Mouse (Mus musculus) ES-Bruce4 (cell line): ENCODE results near the gene Itgav.

Source experiments
- CTCF ChIP-seq: IDR thresholded peaks from one replicate; pipeline ENCODE4 v1.8.1; 2011; ENCODE audit warnings: low read depth, low read length
- EP300 ChIP-seq: IDR thresholded peaks from 2 replicates; pipeline ENCODE4 v1.6.1; 2011; ENCODE audit warnings: low read depth, low read length; ENCODE audit not compliant: insufficient read depth
- POLR2A ChIP-seq: IDR thresholded peaks from one replicate; pipeline ENCODE4 v1.8.1; 2011; ENCODE audit warnings: low read length; ENCODE audit not compliant: insufficient read depth

DNA sequence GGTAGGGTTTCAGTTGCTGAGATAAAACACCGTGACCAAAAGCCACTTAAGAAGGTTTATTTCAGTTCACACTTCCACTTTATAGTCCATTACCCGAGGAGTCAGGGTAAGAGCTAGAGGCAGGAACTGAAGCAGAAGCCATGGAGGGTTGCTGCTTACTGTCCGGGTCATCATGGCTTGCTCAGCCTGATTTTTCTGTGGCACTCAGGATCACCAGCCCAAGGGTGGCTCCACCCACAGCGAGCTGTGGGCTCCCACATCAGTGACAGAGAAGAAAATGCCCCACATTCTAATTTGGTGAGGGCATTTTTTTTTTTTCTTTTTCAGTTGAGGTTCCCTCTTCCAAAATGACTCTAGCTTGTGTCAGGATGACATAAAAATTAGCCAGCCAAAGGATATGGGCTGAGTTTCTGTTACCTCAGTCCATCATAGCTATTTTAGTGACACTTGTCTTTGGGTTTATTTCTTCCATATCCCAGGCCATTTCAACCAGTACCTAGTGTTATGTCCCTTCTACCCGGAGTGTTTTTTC lies 30.2 kb downstream of the Itgav start:
- TF ChIP-seq POLR2A (no peak), EP300 (no peak), CTCF (no peak)
